Mouse (Mus musculus) left cerebral cortex, adult 2 months (tissue): Measurements from ENCODE around the gene Pik3r2. TPM values are rescaled to one million over a fixed set of nuclear protein-coding genes. Genes with fewer than 3 reads are reported as not detected.

Experiments
- DNase-seq, 2 experiments: peaks; one replicate each; pipeline ENCODE4 v3.0.0; 2021 to 2022; ENCODE audit warnings: low spot score in 2 of 2, mixed read lengths in 1 of 2; ENCODE audit errors: extremely low spot score in 1 of 2
- H3K27ac ChIP-seq: fragments of 200-600 bp; 2 replicates; pipeline ENCODE4 v1.8.1; 2022
- H3K4me3 ChIP-seq: fragments of 200-600 bp; 2 replicates; pipeline ENCODE4 v1.8.1; 2022
- CTCF ChIP-seq: fragments of 200-600 bp; IDR thresholded peaks from 2 replicates; pipeline ENCODE4 v1.8.1; 2022; ENCODE audit warnings: antibody characterized with exemption, mild to moderate bottlenecking, moderate library complexity
- intact Hi-C: fragments of 180-260 bp; cut with DNase I; formaldehyde crosslinking; loops from one replicate; pipeline ENCODE4 v1.15.1; 2025
- total RNA-seq, 2 experiments: library from RNA; stranded (reverse); gene quantifications; 2 replicates each; pipeline ENCODE4 v1.2.3; 2021

Pik3r2 gene
- total RNA-seq, 2 experiments from 2014 or later, result 159 to 160 TPM

DNA sequence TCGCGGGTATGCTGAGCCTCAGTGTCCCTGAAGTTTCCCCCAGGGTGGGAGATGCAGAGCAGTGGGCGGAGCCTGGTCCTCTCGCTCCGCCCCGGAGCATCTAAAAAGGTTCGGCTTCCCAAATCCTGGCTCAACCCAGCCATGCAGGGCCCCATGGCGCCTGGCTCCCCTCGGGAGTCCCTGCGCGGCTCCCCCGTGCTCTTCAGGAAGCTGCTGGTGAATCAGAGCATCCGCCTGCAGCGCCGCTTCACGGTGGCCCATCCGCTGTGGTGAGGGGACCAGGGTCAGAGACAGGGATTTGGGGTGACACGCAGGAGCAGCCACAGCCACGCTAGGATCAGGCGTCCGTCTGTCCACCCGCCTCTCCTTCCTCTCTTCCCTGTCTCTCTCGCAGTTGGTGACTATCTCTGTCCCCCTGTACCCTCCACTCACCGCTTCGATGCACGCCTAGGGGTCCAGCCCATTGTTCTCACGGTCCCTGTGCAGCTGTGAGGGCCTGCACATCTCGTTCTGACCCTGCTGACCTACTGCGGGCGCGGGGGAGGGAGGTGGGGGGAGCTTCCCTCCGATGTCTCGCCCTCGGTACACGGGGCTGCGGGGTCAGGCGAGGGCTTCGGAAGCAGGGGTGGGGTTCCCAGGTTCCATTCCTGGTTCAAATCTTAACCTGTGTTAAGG is 33.4 kb downstream of the Pik3r2 start:
- TF ChIP-seq CTCF, result no peak
- DNase-seq, result no peak
- intact Hi-C loops, result no loop called here
- H3K27ac ChIP-seq, result no peak overlapping the region
- peak overlapping the region; percentile 47 for H3K4me3 ChIP-seq

DNA sequence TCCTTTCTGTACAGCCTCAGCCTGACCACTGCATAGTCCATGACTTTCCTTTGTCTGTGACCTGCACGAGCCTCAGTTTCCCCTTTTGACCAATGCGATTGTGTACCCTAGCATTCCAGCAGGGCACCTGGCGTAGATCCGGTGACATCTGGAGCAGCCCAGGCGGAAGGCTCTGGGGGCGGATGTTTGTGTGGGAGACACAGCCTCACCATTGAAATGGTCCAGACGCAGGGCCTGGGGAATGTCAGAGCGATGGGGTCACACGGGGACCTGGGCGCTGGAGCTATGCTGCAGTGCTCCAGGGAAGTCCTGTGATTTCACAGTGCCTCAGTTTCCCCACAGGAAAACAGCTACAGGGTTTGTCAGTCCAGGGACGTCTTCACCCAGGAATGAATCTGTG is 34.3 kb downstream of the Pik3r2 start:
- no peak for DNase-seq
- no peak for TF ChIP-seq CTCF
- intact Hi-C loops, result no loop called here
- no peak overlapping the region for H3K4me3 ChIP-seq
- H3K27ac ChIP-seq, result no peak overlapping the region

DNA sequence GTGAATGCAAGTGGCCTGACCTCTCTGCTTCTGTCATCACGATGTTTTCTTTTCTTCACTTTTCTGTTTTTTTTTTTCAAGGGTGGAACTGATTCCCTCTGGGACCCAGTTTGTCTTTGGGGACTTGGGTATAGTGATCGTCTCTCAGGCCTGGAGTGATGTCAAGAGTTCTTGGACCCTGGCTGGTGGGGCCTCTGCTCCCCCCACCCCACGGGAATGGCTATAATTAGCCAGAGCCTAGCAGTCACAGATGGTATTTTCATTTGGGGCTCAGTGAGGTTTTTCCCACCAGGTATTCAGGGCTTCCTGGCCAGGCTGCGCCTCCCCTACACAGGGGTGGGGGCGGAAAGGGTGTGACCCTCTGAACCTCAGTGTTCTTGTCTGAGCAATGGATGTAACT is 34.9 kb downstream of the Pik3r2 start:
- no peak for DNase-seq
- H3K27ac ChIP-seq, result no peak overlapping the region
- no peak for TF ChIP-seq CTCF
- intact Hi-C loops, result no loop called here
- H3K4me3 ChIP-seq, result no peak overlapping the region

DNA sequence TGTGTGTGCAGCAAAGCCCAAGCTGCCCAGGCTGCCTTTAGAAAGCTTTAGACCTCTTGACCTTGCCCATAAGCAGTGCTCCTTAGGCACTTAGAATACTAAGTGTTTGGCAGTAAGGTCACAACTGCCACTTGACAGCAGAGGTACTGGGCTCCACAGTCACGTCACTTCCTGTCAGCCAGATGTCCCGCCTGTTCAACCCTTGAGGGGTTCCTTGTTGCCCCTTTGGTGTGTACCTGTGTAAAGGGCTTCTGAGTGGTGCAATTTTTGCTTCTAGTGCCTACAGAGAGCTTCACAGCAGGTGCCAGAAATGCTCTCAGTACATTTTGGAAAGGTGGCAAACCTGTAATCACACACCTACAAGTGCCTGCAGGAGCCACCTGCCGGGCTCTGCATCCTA is 38.3 kb downstream of the Pik3r2 start:
- Histone ChIP-seq H3K27ac (no peak overlapping the region), H3K4me3 (no peak overlapping the region)
- TF ChIP-seq CTCF, result no peak
- intact Hi-C loops, result no loop called here
- DNase-seq, result no peak

DNA sequence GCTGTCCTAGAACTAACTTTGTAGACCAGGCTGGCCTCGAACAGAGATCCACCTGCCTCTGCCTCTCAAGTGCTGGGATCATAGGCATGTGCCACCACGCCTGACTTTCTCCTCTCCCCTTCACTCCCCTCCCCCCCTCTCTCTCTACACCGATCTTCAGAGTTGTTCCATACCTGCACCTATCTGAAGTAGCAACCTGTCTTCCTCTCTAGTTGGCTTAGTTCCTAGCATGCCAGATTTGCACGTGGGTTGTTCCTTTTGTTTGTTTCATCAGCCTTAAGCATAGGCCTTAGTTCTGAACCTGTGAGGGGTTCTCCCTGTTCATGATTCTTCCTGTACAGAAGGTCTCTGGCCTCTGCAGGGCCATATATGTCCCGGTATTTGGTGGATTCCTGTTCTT is 38.8 kb downstream of the Pik3r2 start:
- DNase-seq, result no peak
- H3K27ac ChIP-seq, result no peak overlapping the region
- no peak for TF ChIP-seq CTCF
- H3K4me3 ChIP-seq, result no peak overlapping the region
- intact Hi-C loops, result no loop called here

DNA sequence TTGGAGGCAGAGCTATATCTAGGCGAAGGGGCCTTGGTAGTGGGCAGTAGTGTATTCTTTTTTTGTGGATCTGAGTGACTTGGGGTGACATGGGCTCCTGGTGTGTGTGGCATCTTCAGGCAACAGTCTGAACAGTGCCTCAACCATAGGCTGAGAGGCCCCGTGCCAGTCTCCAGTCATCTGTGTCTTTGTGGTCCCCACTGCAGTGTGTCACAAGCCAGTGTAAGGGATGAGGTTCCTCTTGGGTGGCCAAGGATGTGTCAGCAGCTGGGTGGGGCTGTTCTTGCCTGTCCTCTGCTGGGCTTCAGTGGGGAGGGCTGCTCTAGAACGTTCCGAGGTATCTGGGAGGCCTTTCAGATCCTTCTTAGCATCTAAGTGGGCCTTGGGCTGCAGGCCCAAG is 45.6 kb downstream of the Pik3r2 start:
- TF ChIP-seq CTCF, result no peak
- Histone ChIP-seq H3K4me3 (no peak overlapping the region), H3K27ac (no peak overlapping the region)
- intact Hi-C loops, result no loop called here
- no peak for DNase-seq

DNA sequence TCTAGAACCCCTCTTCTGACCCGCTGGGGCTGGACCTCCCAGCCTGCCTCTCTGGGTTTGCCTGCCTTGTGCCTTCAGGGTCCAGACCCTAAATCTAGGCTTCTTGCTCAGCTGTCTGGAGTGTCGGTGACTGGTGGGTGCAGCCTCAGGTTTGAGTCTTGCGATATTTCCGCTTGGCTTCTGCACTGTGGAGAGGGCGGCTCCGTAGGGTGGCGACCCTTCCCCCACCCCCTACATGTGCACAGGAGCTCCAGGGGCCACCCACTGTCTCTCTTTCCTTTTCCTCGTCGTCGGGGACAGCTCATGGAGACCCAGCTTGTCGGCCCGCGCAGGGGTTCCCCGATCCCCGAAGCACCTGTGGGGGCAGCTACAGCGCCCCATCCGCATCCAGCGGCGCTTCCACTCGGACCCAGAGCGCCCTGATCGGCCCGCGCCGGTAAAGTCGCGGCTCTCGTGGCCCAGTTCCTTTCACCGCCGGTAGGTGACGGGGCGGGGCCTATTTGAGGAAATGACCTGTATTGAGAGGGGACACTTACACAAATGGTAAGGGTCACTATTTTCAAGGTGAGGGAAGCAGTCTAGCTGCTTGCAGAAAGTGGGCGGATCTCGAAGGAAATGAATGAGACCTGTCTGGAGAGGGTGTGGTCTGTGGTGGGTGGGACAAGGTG is 46.6 kb downstream of the Pik3r2 start:
- no peak overlapping the region for H3K27ac ChIP-seq
- 0 out of 2 replicates have a peak overlapping the region, but pooled peaks have one; percentile 27 for H3K4me3 ChIP-seq
- DNase-seq, result no peak
- TF ChIP-seq CTCF, result peak; percentile 35
- intact Hi-C loops, result no loop called here

DNA sequence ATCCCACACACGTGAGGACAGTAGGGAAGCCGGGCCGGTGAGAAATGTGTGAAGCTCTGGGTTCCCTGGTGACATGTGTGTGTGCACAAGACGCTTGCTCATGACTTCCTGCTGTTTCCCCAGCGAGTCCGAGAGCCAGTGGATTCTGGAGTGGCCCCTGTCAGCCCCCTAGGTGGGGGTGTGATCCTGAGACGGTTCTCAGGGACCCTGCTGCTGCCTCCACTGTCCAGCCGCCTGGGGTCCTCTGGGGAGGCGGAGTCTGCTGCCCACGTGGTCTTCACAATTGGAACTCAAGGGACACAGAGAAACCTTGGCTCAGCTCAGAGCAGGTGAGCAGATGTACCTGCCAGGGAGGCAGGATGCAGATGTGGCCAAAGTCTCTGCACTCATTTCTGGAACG is 49.8 kb downstream of the Pik3r2 start:
- Histone ChIP-seq H3K4me3 (no peak overlapping the region), H3K27ac (no peak overlapping the region)
- intact Hi-C loops, result no loop called here
- TF ChIP-seq CTCF, result no peak
- no peak for DNase-seq

DNA sequence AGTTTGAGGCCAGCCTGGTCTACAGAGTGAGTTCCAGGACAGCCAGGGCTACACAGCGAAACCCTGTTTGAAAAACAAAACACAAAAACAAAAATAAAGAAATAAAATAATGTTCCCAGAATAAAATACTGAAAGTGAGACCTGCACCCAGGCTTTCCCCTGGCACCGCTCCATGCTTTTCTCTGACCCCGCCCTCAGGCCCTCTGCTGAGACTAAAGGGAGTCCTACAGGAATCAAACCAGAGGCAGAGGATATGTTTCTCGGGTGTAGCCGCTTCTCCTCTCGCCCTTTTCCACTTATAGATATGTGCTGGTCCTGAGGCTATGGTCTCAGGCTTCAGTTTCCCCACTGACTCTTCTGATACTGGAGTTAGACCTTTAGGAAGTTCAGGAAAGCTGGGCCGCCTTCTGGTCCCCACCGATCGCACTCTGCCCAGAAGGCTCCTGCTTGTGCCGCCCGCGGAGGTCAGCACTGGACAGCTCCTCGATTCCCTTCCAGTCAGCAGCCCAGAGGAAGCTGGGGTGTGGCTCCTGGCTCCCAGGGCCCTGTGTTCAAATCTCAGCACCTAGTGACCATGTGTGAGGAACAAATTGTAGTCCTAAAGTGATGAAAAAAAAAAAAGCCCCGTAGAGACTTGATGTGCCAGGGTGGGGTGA is 50.6 kb downstream of the Pik3r2 start:
- no peak for TF ChIP-seq CTCF
- Histone ChIP-seq H3K27ac (no peak overlapping the region), H3K4me3 (no peak overlapping the region)
- no peak for DNase-seq
- intact Hi-C loops, result no loop called here

DNA sequence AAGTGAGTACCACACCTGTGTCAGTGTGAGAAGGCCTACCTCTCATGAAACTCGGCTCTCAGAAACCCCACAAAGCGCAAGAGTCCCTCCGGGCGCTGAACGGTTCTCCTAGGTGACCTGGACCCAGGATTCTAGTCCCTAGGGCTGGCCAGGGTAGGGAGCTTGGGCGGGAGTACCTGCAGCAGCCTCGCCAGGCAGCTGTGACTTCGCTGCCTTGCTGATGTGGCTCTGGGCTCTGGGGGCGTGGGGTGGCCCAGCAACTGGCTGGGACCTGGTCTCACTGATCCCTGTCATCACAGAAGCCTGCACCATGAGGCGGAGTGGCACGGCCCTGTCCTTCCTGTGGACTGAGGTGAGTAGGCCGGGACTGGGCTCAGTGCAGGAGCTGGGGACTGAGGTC is 52.3 kb downstream of the Pik3r2 start:
- no peak overlapping the region for H3K27ac ChIP-seq
- intact Hi-C loops, result no loop called here
- H3K4me3 ChIP-seq, result no peak overlapping the region
- TF ChIP-seq CTCF, result no peak
- no peak for DNase-seq

DNA sequence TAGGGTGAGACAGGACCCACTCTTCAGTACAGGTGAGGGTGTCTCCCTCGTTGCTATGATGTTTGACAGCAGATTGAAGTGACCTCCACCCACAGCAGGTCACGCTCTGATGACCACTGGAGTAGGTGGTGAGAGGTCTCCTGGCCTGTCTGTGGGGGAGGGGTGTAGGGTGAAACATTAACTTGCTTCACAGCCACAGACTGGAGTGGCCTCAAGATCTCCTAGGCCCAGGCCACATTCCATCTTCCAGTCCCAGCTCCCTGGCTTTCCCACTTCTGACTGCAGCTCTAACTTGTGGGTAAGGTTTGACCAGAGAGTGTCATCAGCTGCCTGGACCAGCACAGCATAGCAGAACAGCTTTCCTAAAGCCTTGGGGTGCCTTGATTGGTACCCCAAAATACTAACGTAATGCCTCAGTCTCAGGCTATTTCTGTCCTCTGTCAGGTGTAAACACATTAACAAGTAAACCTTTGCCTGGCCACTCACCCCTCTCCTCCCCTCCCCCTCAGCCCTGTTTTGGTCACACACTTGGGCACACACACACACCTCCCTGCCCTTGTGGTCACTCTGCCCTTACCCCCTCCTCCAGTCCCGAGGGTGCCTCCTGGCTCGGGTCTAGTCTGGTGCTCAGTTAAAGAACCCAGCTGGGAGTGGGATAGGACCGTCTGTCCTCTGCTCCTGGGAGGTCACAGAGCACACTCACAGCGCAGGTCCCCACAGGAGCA is 52.9 kb downstream of the Pik3r2 start, which contains the start of gene Pde4c:
Gene Pde4c, plus strand, starts transcription at position 235 of the 725 bp plus-strand sequence.
- no peak for DNase-seq
- TF ChIP-seq CTCF, result no peak
- intact Hi-C loops, result no loop called here
- H3K4me3 ChIP-seq, result no peak within 1 kb of the TSS
- H3K27ac ChIP-seq, result no peak within 1 kb of the TSS

DNA sequence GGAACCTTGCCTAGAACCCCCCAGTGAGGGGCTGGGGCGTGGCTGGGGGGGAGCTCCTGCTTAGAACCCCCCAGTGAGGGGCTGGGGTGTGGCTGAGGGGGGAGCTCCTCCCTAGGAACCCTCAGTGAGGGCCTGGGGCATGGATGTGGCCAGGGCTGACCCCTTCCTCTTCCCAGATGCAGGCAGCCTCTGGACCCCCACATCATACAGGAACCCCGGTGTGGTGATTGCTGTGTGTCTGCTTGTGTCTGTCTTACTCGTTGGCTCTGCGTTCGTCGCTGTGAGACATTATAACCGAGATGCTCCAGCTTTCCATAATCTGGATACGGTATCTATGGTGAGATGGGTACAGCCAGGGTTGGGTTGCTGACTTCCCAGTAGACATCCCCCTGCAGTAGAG is 54.9 kb downstream of the Pik3r2 start:
- Histone ChIP-seq H3K27ac (no peak overlapping the region), H3K4me3 (no peak overlapping the region)
- no peak for TF ChIP-seq CTCF
- no peak for DNase-seq
- intact Hi-C loops, result no loop called here
